In the genomic region with DNA sequence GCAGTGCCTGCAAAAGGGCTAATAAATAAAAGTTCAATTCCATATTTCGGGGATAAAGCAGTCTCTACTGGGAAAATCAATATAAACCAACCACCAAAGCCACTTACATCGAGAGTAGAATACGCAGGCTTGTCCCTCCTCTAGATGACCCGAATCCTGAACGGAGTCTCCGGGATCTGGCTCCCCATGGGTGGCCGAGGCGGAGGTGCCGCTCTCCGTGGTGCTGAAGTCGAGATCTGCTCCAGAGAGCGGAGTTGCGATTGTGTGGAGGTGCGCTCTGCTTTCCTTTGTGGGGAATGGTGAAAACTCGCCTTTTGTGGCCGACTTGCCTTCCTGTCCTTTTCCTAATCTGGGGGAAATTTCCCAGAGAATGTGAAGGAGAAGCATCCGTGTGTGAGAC, we compare ENCODE assay signal across 9 mouse cellular contexts. TPM values are rescaled to one million over a fixed set of nuclear protein-coding genes. Genes with fewer than 3 reads are reported as not detected.
A peak's percentile ranks its signal among the peaks of the same experiment; 100 is the strongest.
DNase-seq lines count a peak whose midpoint lies in the region; ATAC-seq and TF ChIP-seq lines count a peak whose summit lies in the region.
"Had no signal": no experiment of that assay in that cellular context is flagged by ENCODE, and none has a peak within 500 bp of the region (broad histone marks: within the 10 kb centered on the region; RNA-seq: fewer than 3 reads in every experiment).

No protein-coding gene starts in this region.

- no peaks in the 10 kb centered on the region for H3K36me3 ChIP-seq in forebrain, postnatal 0 days (ENCODE audit: insufficient read depth)
- H3K36me3 ChIP-seq in midbrain, embryonic 14.5 days (ENCODE audit: control insufficient read depth, insufficient read depth, low read length) = no peaks in the 10 kb centered on the region

- H3K4me1 ChIP-seq in forebrain, postnatal 0 days (ENCODE audit: insufficient read depth) = no peaks in the 10 kb centered on the region
- no peaks in the 10 kb centered on the region for H3K4me1 ChIP-seq in midbrain, embryonic 14.5 days (ENCODE audit: control insufficient read depth, insufficient read depth, low read length)

- H3K4me3 ChIP-seq in forebrain, postnatal 0 days (ENCODE audit: low read depth, low read length) = peak overlapping the region; percentile 41
- H3K4me3 ChIP-seq in midbrain, embryonic 14.5 days (replicated peaks; ENCODE audit: low read depth, low read length) = peak overlapping the region; percentile 19

- 2% methylated on average over 17 of the region's 17 CpGs for WGBS in forebrain, postnatal 0 days
- WGBS in midbrain, embryonic 14.5 days = 3% methylated on average over 17 of the region's 17 CpGs

- H3K27ac ChIP-seq in forebrain, postnatal 0 days (ENCODE audit: low read depth, low read length) = peak overlapping the region; percentile 67
- no peak overlapping the region for H3K27ac ChIP-seq in midbrain, embryonic 14.5 days (replicated peaks; ENCODE audit: low read depth, low read length)
- H3K27ac ChIP-seq: liver, embryonic 14.5 days had no signal

- H3K9me3 ChIP-seq in forebrain, postnatal 0 days (ENCODE audit: low read length) = no peaks in the 10 kb centered on the region
- no peaks in the 10 kb centered on the region for H3K9me3 ChIP-seq in midbrain, embryonic 14.5 days (ENCODE audit: control insufficient read depth, low read length)

- ATAC-seq in forebrain, postnatal 0 days = peak; percentile 58; the same call in 1 of the 2 replicates
- ATAC-seq in midbrain, embryonic 14.5 days (ENCODE audit: low FRiP score, low TSS enrichment) = no peak
- no peak for ATAC-seq in inflammation-experienced regulatory T-cells, adult 6 months

- H3K4me2 ChIP-seq in forebrain, postnatal 0 days (ENCODE audit: low read depth) = peak overlapping the region; percentile 48
- peak overlapping the region; percentile 35 for H3K4me2 ChIP-seq in midbrain, embryonic 14.5 days (ENCODE audit: low read length)

- peak; percentile 8 for DNase-seq in cerebellum, adult 8-10 months
- DNase-seq in cerebellum, adult 11-12 months = no peak
- DNase-seq in thymus, postnatal 14 days = peak; percentile 10
- no peak for DNase-seq in thymus, postnatal 36 days
- peak; percentile 56 for DNase-seq in forebrain, postnatal 0 days
- peak; percentile 29 to 84 for DNase-seq in kidney, postnatal 36 days
- DNase-seq in midbrain, embryonic 14.5 days = peak; percentile 75

- no peak for TF ChIP-seq CTCF in forebrain, postnatal 0 days (IDR thresholded peaks at IDR 0.05; ENCODE audit: low read depth)

- H3K9ac ChIP-seq in forebrain, postnatal 0 days = peak overlapping the region; percentile 46
- peak overlapping the region; percentile 29; the same call in 1 of the 2 replicates for H3K9ac ChIP-seq in midbrain, embryonic 14.5 days (replicated peaks; ENCODE audit: low read length)
- H3K9ac ChIP-seq: liver, embryonic 14.5 days had no signal

- H3K27me3 ChIP-seq in forebrain, postnatal 0 days (ENCODE audit: insufficient read depth, low read length) = no peaks in the 10 kb centered on the region
- no peaks in the 10 kb centered on the region for H3K27me3 ChIP-seq in midbrain, embryonic 14.5 days (ENCODE audit: control insufficient read depth, insufficient read depth, low read length)

RNA-seq across cellular contexts. Expression of gene Trpc7, which starts 0.4 kb away (rescaled TPM):
- 8.2 and 10.4 TPM in 2 replicates for total RNA-seq in forebrain, postnatal 0 days (2014; rRNA removed)
- polyA plus RNA-seq in forebrain, postnatal 0 days (2015; fragmentation: Nextera tagmentation; extraction: Ambion mirVana) = 1.4 and 3.5 TPM in 2 replicates
- 4.3 and 4.4 TPM in 2 replicates for polyA plus RNA-seq in midbrain, embryonic 14.5 days (2014; fragmentation: Nextera tagmentation; extraction: Ambion mirVana)
- polyA plus RNA-seq in inflammation-experienced regulatory T-cells, adult 6 months (2017; shearing (Covaris generic)) = not detected
- polyA plus RNA-seq: liver, embryonic 14.5 days had no signal

Comparison
In these comparisons a context has a peak if more than half of its experiments do, and no peak if none do; other contexts are left out.
1. DNase-seq: peak in cerebellum, adult 8-10 months (single experiment), thymus, postnatal 14 days (single experiment), forebrain, postnatal 0 days (single experiment), kidney, postnatal 36 days (2 of 2) and midbrain, embryonic 14.5 days (single experiment); none in cerebellum, adult 11-12 months (single experiment) and thymus, postnatal 36 days (0 of 2).